Mouse (Mus musculus): ENCODE measurements at regions not wholly inside any gene's neighbourhood (a gene's known extent, or its start where the extent isn't known, plus 50 kb on each side); places are given as distances from the start of the nearest gene placed in this dataset.

DNA sequence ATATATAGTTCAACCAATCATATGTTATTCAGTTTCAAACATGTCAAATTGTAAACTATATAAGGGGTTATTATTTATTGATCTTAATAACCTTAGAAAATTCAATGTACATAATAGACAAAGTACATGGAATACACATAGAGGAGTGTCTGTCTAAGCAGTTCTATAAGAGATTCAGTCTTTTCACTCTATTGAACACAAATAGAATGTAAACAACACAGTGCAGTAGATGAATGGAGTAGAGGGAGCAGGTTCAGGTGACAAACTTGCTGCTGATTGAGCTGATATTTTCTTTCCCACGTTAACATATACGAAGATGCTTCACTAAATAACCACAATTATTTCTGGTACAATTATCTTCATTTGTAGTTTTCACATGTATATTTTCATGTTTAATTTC is 1098.6 kb upstream of the Foxg1 start:
- Histone ChIP-seq H3K9me3 (no peaks in the 10 kb centered on the region), H3K4me1 (replicated peaks) (peaks cover 5% of the 10 kb centered on the region; the same call in 1 of the 2 replicates), H3K4me2 (replicated peaks) (no peak overlapping the region), H3K27me3 (no peaks in the 10 kb centered on the region), H3K4me3 (replicated peaks) (no peak overlapping the region), H3K27ac (no peak overlapping the region), H3K9ac (replicated peaks) (no peak overlapping the region), H3K36me3 (no peaks in the 10 kb centered on the region)
- 86% methylated on average over 2 of the region's 2 CpGs for WGBS
- peak; percentile 50; the same call in 1 of the 2 replicates for ATAC-seq

DNA sequence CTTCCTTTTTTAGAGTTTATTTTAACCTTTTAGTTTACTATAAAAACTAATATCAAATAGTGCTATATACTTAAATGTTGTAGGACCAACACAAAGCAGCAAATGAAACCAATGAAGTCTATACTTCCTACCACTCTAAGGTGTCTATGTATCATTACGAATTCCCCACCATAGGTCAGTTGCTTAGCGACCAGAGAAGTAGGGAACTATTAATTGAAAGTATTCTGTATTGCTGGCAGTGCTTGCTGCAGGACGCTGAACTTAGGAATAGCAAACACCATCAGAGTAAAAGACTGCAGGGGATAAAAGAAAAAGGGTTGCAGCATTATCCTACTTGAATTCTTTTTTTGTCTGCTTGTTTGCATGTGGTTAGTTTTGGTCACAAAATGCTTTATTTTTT is 1098.1 kb upstream of the Foxg1 start:
- H3K9ac ChIP-seq (replicated peaks) = no peak overlapping the region
- no peaks in the 10 kb centered on the region for H3K27me3 ChIP-seq
- H3K4me1 ChIP-seq (replicated peaks) = peaks cover 5% of the 10 kb centered on the region; the same call in 1 of the 2 replicates
- H3K9me3 ChIP-seq = no peaks in the 10 kb centered on the region
- no peaks in the 10 kb centered on the region for H3K36me3 ChIP-seq
- H3K27ac ChIP-seq = no peak overlapping the region
- no peak overlapping the region for H3K4me2 ChIP-seq (replicated peaks)
- no peak overlapping the region for H3K4me3 ChIP-seq (replicated peaks)
- 31% methylated on average over 3 of the region's 3 CpGs for WGBS
- peak; percentile 93 for ATAC-seq

DNA sequence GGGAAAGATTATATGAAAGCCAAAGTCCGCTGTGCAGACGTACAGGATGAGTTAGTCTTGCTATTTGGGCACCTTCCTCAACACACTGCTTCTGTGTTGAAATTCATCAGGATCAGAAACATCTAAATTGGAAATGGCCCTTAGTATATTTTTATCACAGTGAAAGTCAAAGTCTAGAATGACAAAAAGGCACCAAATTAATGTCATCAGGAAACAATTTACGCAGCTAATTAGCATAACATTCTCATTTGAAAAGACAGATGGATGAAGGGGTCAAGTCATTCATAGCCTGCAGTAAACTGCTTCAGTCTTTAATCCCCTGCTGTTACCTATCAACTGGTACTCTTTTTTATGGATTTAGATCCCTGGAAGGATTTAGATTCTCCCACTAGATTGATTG is 1092.3 kb upstream of the Foxg1 start:
- Histone ChIP-seq H3K9me3 (no peaks in the 10 kb centered on the region), H3K27me3 (no peaks in the 10 kb centered on the region), H3K4me2 (replicated peaks) (no peak overlapping the region), H3K27ac (peak overlapping the region; percentile 25; the same call in 1 of the 2 replicates), H3K4me1 (replicated peaks) (peaks cover 5% of the 10 kb centered on the region; the same call in 1 of the 2 replicates), H3K36me3 (no peaks in the 10 kb centered on the region), H3K9ac (replicated peaks) (no peak overlapping the region), H3K4me3 (replicated peaks) (no peak overlapping the region)
- no peak for ATAC-seq
- 47% methylated on average over 3 of the region's 3 CpGs for WGBS

Data from midbrain, embryonic 13.5 days (tissue).